Mouse (Mus musculus) adrenal gland, postnatal 36 days (tissue): ENCODE results near the gene Homer2. TPM values are rescaled to one million over a fixed set of nuclear protein-coding genes. Genes with fewer than 3 reads are reported as not detected.

Experiments
- DNase-seq, 2 experiments: peaks; one replicate each; pipeline ENCODE4 v3.0.0; 2021; ENCODE audit warnings: mixed read lengths in 1 of 2
- total RNA-seq, 2 experiments: library from RNA; stranded (reverse); gene quantifications; 2 replicates each; pipeline ENCODE4 v1.2.3; 2021

The Homer2 gene
- total RNA-seq, 2 experiments from 2014 or later: 2.3 to 5.1 TPM

DNA sequence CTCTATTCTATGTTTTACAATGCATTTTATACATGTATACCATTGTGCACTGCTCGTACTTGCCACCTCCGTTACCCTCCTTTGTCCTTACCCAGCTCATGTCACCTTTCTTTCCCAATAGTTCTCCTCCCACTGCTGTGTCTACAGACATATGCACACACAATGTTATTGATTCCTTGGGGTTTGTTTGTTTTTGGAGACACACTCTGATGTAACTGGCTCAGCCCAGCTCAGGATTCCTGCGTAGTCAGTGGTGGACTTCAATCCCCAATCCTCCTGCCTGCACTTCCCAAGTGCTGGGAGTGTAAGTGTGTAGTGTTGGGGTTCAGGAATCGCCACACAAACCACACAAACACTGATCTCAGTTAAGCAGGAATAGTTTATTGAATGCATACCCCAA is 120.1 kb downstream of the Homer2 start:
- no peak for DNase-seq

DNA sequence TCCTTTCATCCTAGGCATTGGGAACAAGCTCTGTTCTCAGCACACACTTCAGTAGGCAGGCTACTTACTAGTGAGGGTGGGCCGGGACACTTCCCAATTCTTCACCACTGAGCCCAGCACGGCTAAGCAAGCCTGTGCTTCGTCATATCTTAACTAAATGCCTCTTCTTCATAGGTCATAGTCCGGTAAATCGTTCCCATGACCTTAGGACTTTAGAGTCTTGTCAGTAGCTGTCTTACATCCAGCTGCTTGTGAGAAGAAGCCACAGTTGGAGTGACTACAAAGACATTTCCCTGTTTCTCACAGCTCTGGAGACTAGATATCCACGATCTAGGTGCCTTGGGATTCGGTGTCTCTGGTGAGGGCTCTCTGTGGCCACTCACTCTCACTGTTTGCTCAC is 122.0 kb downstream of the Homer2 start:
- DNase-seq: no peak

DNA sequence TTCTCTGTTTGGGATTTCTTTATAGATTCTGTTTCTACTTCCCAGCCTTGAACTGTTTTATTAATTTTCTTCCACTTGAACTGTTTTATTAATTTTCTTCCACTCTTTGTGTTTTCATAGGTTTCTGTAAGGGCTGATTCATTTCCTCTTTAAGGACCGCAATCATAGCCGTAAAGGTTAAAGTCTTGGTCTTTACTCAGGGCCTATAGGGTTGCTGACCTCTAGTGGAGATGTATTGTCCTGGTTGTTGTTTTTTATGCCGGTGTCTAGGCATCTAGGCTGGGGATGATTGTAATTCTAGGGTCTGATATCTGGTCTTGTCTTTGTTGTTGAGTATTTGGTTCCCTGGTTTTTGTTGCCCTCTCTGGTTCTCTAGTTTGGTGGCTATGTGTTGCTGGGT is 123.8 kb downstream of the Homer2 start:
- no peak for DNase-seq

DNA sequence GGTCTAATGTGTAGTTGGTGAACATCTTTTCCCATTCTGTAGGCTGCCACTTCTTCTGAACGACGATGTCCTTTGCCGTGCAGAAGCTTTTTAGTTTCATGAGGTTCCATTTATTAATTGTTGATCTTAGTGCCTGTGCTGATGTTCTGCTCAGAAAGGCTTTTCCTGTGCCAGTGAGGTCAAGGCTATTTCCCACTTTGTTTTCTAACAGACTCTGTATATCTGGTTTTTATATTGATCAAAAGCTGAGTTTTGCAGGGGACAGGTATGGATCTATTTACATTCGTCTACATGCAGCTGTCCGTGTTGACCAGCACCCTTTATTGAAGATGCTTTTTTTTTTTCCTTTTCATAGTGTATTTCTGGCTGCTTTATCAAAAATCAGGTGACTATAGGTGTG is 128.0 kb downstream of the Homer2 start:
- no peak for DNase-seq

DNA sequence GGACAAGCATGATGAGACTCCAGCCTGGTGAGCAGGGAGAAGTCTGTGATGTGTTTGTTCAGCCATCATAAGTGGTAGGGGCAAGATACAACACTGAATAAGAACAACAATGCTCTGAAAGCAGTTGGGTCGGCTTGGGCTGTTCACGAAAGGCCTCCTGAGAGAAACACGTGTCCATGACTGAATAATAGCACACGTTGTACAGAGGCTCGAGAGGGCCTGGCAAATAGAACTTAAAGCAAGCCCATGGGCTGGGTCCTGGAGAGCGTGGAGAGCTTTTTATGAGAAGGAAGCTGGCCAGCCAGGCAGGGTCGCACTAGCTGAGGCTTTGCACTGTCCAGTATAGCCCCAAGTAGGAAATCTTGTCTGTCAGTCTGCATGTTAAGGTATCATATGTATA is 128.9 kb downstream of the Homer2 start:
- DNase-seq: no peak

DNA sequence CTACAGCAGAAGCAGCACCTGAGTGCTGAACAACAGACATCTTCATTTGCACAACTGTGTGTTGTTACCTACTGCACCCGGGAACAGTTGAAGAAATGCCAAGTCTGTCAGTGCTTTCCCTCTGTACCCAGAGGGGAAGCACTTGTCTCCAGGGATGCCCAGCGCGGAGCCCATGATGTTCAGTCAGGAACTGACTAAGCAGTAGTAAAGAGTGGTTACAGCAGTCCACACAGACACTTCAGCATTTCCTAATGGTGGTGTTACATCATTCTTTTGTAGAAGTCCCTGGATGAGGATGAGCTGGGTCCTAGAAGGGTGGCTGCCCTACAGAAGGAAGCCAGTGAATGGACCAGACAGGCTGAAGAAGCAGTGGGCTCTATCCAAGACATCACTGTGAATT is 129.5 kb downstream of the Homer2 start:
- no peak for DNase-seq

DNA sequence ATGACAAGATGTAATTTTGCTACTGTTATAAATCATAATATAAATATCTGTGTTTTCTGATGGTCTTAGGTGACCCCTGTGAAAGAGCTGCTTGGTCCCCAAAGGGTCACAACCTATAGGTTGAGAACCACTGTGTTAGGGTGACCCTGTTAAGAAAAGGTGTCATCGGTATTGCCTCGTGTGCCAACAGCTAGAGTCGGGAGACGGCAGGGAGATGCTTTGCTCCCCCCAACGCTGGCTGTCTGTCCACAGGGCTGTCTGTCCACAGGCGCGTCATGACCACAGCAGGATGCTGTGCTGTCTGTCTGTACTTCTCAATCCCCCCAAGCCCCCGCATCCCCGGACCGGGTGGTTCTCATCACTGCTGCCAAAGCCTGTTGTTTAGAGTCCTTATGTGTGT is 131.7 kb downstream of the Homer2 start:
- no peak for DNase-seq

DNA sequence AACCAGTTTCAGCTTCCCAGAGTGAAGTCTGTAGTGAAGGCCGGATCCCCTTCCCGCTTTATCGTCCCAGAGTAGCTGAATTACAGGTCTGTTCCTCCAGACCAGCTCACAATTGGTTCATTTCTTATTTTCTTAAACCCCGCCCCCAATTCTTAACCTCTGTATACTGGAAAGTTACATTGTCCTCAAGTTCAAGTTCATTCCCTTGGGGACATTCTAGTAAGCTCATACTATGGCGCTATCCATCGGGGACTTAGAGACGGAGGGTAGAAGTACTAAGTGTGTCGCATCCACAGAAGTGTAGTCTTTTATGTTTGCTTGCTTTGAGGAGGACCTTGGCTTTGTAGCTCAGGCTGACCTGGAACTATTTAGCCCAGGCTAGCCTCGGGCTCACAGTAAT is 133.5 kb downstream of the Homer2 start:
- DNase-seq: no peak

DNA sequence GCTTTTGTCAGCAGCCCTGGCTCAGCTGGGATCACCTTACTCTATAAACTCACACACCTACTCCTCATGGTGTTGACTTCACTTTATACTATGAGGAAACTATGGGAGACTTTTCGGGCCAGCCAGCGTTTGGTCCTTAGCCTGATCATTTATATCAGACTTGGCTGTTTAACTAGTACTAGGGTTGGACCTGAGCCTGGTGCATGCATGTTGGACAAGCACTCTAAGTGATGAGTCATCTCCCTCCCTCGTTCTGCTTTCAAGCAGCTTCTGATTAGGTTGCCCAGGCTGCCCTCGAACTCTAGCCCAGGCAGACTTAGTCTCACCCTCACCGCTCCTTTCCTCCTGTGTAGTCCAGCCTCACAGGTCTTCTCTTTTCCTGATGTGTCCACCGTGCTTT is 133.9 kb downstream of the Homer2 start:
- peak; percentile 66 to 71 for DNase-seq

DNA sequence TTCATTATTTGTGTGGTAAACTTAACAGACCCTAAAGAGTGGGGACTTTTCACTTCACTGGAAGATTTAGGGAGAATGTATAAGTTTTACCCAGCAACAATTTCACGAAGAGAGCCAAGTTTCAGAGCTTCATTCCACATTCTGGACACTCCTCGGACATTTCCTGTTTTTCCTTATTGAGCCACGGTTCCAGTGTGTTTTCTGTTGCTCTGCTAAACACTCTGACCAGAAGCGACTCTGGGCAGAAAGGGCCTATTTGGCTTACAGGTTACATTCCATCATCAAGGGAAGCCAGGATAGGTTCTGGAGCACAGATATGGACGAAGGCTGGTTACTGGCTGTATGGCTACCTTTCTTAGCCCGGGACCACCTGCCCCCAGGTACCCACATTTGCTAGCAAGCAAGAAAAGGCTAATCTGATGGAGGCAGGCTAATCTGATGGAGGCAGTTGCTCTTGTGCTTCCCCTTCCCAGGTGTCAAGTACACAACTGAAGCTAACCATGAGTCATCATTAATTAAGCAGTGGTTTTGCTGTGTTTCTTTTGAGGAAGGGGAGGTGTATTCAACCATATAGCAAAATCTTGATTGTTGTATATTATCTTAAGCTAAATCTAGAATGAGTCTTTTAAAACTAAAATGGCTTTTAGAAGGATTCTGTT is 134.6 kb downstream of the Homer2 start:
- DNase-seq: no peak

DNA sequence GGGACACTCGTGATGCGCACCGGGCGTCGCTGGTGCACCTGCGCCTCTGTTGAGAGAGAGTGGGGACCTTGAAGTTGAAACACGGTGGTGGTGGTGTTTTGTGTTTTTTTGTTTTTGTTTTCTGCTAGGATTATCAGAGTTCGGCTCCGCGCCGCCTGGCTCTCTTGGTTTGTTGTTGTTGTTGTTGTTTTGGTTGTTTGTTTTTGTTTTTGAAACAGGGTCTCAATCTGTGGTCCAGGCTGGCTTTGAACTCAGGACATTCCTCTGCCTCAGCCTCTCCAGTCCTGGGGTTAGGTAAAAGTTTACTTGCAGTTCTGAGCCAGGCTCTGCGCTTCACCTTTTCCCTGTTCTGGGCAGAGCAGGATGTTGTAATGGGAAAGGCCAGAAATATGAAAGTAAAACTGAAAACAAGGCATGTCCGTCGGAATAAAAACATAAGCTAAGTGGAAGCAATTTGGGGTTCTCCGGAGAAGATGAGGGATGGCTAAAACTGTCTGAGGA is 135.3 kb downstream of the Homer2 start:
- DNase-seq: peak; percentile 16 to 28

DNA sequence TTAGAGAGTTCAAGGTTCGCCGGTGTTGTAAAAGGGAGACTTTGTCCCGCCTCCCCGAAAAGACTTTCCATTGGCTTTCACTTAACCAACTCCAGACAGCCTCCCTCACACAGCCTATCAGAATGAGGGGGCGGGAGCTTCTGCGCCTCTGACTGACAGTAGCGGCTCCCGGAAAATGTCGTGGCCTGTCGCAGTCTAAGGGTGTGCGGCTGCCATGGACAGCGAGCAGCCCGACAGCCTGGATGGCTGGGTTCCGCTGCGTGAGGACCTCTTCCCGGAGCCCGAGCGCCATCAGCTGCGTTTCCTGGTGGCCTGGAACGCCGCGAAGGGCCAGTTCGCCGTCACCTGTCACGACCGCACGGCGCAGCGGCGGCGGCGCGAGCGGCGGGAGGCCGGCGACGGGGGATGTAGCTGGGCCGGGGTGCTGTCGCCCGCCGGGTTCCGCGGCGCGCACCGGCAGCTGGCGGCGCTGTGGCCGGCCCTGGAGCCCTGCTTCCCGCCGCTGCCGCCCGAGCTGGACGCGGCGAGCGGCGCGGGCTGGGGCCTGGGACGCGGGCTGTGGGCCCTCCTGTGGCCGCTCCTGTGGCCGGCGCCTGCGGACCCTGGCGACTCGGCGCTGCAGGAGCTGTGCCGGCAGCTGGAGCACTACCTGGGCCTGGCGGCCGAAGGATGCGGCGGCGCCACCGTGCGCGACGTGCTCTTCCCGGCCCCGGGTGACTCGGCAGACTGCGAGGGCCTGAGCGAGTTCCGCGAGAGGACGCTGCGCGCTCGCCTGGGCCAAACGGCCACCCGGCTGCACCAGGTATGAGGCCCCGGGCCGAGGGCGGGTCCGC is 136.0 kb downstream of the Homer2 start, which contains the start of gene Whamm:
TSS of gene Whamm (plus strand) at position 159 of the 833 bp plus-strand sequence.
- DNase-seq: peak; percentile 95

DNA sequence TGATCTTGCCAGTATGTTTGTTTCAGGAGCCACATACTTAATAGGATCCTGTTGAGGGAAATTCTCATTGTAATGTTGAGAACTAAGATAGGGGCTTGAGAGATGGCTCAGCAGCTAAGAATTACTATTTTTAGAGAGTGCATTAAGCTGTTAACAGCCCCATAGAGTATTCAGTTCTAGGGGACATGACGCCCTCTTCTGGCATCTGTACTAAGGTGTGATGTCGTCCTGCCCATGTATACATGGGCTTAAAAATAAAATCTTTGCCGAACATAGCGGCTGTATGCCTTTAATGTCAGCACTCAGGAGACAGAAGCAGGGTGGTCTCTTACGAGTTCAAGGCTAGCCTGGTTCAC is 136.6 kb downstream of the Homer2 start:
- DNase-seq: no peak

DNA sequence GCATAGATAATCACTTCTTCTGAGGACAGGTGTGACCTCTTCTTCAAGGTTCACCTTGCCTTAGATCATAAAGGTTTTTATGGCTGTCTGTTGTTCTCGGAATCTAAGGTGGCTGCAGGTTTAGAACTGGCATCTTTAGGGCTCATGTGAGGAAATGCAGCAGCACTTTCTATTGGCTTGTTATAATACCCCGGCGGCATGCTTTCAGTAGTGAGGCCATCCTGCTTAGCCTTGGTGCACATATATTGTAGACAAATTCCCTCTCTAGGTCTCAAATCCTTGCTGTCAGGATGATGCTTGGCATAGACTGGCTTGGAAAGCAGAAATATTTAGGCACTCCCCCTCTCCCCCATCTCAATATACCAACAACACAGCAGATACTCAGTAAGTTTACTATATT is 137.1 kb downstream of the Homer2 start:
- DNase-seq: no peak

DNA sequence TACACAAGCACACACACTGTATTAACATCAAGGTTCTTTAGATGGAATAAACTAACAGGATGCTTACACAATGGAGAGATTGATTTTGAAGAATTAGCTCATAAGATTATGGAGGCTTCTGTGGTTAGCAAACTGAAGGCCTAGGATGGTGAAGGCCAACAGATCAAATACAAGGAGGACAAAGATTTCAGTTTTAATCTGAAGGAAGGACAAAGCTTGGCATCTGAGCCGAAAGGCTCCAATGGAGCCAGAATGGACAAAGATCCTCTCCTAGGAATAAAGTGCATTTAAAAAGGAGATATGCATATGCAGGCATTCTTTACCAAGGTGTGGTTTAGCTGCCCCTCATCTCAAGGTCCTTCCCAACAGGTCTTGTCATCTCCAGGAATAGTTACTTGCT is 137.5 kb downstream of the Homer2 start:
- DNase-seq: no peak

DNA sequence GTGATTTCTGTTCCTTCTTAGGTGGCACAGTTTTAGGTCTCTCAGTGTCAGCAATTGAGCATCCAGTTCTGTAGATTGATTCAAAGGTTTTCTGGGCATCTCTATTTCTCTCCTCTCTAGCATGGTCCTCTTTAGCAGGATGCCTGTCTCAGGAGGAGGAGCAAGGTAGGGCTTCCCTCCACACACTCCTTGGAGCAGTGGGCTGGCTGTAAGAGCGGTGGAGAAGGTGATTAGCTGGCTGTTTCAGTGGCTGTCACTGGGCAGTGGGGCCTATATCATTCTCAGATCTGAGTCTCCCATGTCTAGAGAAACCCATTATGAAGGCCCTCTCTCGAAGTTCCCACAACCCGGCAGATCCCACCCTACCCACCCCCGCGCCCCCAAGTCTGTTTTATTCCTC is 139.9 kb downstream of the Homer2 start:
- no peak for DNase-seq

DNA sequence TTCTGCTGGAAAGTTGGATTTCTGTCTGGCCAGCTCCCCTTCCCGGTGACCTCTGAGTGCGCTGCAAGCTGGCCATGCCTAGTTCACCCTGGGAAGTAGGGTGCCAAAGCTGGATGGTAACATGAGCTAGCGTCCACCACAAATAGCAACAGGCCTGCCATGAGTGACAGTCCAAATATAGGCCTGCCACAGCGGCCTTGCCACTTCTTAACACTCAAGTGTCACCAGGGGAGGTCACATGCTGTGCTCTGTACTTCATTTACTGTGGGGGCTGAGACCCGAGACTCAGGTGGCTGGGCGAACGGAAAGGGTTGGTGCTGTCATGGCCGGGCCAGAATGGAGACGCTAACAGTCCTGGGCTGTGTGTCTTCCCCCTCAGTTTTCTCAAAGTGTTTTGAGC is 140.4 kb downstream of the Homer2 start, which contains the start of gene Fsd2:
TSS of gene Fsd2 (minus strand) at position 53 of the 400 bp plus-strand sequence.
- no peak for DNase-seq

DNA sequence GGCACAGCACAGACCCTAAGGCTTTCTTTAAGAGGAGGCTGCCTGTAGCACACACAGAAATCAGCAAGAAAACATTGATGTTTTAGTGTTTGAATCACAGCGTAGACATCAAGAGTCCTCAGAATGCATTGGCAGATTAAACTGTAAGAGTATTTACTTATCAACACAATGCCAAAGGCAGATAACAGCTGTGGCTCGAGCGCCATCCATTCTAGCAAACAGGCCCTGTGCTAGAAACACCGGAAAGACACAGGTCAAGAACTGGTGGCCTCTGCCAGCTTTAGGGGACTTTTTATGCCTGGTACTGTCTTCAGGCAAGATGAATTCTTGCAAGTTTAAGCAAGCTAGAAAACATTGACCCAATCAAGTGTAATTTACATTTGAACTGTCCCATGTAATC is 141.0 kb downstream of the Homer2 start:
- no peak for DNase-seq

DNA sequence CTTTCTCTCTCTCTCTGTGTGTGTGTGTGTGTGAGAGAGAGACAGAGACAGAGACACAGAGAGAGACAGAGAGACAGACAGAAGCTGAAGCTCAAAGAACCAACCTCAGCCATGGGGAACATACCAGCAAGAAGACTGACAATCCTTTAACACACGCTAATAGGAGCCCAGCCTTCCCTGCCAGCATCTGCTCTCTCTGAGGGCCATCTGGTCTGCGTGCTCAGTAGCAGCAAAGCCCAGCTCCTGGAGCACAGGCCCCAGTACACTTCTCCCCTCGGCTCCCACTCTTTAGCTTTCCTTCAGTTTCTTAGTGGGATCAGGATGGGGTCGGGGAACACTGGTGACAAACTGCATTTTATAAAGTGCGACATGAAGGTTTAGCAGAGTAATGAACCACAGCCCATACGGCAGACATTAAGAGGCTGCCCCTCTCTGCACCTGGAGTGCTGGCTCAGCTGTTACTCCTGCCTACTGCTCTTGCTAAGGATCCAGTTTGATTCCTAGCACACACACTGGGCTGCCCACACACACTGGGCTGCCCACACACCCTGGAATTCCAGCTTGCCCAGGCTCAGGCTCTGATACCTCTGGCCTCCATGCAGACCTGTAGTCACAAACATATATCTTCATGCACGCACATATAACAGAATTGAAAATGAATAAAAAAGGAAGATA is 141.8 kb downstream of the Homer2 start:
- DNase-seq: no peak

DNA sequence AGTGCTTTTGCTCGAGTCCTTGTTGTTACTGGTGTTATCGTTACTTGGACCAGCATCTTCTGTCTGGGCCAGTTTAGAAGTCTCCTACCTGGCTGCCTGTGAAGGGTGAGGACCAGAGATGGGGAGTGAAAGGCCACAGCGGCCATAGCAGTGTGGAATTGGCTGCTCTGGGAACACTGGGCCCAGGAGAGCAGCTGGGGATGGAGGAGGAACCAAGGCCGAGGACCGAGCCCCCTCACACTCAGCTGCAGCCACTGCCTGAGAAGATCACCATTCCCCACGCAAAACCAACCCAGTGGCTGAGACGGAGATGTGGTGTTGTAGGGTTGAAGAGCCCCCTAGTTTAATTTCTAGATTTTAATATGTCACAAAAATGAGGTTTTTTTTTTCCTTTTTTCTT is 142.6 kb downstream of the Homer2 start:
- DNase-seq: no peak

DNA sequence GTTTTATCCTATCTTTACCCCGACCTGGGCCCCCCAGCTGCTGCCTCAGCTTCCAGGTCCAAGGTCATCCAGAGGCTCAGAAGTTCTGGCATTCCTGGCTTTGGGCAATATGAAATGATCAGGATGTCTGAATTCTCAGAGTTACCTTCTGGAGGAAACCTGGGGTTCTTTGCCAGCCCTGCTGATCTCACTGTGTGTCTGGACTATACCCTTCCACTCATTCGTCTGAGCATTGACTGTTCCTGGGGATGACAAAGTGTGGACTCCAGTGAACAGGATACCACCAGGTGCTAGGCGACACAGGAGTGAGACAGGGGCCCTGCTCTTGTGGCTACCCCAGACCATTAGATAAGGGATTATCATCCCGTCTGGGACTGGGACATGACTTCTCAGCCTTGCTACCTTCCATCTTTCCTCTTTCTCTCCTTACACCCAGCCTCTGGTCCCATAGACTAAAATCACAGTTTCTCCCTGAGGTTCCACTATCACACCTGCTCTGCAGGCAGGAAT is 143.8 kb downstream of the Homer2 start:
- no peak for DNase-seq

DNA sequence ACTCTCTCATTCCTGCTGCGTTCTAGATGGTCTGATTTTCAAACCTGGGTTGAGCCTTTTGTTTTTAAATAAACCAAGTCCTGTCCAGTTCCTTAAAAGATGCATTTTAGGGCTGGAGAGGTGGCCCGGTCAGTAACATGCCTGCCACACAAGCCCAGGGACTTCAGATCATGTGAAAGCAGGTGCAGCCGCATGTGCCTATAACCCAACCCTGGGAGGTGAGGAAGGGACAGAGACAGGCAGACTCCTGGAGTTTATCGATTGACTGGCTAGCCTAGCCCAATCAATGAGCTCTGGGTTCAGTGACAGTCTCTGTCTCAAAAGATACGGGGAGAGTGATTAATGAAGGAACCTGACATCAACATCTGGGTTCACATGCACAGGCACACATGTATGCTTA is 146.1 kb downstream of the Homer2 start:
- DNase-seq: no peak
